Mouse (Mus musculus): ENCODE measurements around the gene Cldn4. TPM values are rescaled to one million over a fixed set of nuclear protein-coding genes. Genes with fewer than 3 reads are reported as not detected.
"Not testable (repeated sequence)": the region's sequence is repeated elsewhere in the genome, so short reads cannot be mapped to it uniquely, and the experiment has no call there.

Gene Cldn4
- under 1 TPM; 0.21 to 0.57 TPM for total RNA-seq (2021)
- long read RNA-seq, experiment 1: 0 reads
- long read RNA-seq, experiment 2, partial matches to known transcripts: 0 of 4 reads
- long read RNA-seq, experiment 2, other reads (novel, unspliced or antisense): 0 of 4 reads

DNA sequence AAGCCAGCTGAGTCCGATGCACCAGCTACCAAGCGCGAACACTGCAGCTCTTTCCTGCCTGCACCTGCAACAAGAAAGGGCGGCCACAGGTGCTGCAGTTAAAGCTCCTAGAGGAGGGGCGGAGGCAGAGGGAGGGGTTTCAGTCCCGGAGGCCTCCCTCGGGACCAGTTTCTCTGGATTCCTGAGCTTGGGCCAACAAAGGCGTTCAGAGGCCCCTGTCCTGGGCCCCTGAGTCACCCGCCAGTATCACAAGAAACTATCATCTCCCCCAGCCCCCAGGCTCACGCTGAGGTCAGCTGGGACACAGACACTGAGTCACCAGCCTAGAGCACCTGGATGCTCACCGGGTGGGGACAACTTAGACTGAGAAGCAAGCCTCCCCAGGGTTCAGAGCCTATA lies at the start of gene Cldn4:
TSS of gene Cldn4 (minus strand) at position 78 of the 399 bp plus-strand sequence.
- DNase-seq: no peak

DNA sequence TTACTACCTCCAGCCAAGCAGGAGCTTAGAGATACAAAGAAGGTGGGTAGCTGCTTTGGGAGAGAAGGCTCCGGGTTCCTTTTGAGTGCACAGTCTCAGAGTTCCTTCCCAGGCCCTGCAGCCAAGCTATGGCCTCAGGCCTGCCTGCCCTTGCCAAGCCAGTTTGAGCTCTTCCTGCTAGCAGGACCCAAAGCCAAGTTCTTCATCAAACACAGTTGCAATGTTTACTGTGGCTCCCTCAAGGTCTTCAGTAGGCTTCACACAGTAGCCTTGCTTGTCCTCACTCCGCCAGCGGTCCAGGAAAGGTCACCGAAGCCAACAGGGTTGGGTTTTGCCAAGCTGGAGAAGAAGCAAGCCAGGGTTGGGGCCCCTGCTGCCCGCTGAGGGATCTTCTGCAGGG lies 45.8 kb upstream of the Cldn4 start:
- DNase-seq: peak; percentile 58

DNA sequence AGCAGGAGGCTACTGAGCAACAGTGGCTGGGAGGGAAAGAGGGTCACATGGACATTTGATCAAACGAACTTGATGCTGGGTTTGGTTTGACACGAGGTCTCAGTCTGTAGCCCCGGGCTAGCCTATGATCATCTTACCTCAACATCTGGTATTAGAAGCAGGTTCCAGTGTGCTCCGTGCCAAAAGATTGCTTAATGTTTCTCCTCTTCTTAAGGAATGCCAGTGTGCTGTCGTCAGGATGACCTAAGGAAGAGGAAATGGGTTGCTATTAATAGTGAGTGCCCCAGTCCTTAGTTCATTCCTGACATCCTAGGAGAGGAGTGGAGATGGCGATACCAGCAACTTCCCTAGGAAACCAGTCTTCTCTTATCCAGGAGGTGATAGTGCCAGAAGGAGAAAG lies 43.0 kb upstream of the Cldn4 start:
- DNase-seq: no peak

GRCm38 (mm10) chr5:134989166-134989565 lies 42.4 kb upstream of the Cldn4 start:
- DNase-seq: no peak

GRCm38 (mm10) chr5:134986298-134987268 lies 39.8 kb upstream of the Cldn4 start:
- DNase-seq: no peak

- peak; percentile 64 for DNase-seq
Observed at GRCm38 (mm10) chr5:134985633-134986297, 39.0 kb upstream of the Cldn4 start, which contains the start of gene Cldn3. Cldn3 (plus strand) TSS chr5:134986214.

- DNase-seq: no peak
Observed at GRCm38 (mm10) chr5:134983771-134984170, 37.0 kb upstream of the Cldn4 start.

- no peak for DNase-seq
Observed at GRCm38 (mm10) chr5:134983111-134983510, 36.4 kb upstream of the Cldn4 start.

DNA sequence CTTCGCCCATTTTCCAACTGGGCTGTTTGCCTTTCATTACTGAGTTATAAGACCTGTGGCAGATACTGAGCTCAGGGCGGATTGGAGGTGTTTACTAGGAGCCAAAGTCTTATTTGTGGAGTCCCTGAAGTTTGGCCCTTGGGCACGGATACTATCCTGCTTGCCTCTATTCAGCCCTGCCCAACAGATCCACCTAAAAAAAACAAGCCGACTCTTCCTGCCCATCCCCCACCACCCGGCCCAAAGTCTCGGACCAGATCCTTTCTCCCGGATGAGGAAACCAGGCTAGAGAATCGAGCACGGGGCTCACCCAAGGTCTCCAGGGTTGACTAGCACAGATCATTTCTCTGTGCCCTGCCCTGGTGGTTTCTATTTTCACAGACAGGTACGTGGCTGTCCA lies 34.4 kb upstream of the Cldn4 start:
- DNase-seq: peak; percentile 27

DNA sequence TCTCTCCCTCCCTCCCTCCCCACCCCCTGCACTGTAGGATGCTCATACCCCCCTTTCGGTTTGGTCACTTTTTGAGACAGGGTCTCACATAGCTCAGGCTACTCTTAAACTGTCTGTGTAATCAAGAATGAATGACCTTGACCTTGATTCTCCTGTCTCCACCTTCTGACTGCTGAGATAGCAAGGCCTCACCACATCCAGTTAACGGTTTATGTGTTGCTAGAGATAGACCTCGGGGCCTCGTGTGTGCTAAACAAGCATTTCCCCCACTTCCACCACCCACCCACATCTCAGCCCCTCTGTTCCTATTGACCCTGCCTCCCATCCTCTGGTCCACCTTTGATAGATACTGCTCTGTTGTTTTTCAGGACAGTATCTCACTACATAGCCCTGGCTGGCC lies 31.1 kb upstream of the Cldn4 start:
- no peak for DNase-seq

- DNase-seq: no peak
Observed at GRCm38 (mm10) chr5:134976577-134977250, 30.0 kb upstream of the Cldn4 start.

DNA sequence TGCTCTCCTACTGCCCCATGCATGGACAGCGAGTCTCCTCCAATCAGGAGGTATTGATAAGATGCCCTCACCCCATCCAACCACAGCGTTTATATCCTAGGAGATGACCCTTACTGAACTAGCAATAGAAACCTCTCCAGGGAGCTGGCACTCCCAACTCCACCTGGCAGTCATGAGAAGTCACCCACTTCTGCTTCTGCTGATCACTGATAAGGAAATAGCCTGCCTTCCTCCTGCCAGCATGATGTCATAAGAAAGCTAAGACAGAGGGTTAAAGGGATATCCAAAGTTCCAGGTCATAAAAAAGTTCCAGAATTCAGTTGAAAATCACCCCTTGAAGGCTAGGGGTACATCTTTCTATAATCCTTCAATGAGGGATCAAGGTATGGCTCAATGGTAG lies 29.4 kb upstream of the Cldn4 start:
- no peak for DNase-seq

- no peak for DNase-seq
Observed at GRCm38 (mm10) chr5:134974921-134975320, 28.2 kb upstream of the Cldn4 start.

GRCm38 (mm10) chr5:134974294-134974693 lies 27.6 kb upstream of the Cldn4 start:
- DNase-seq: no peak

GRCm38 (mm10) chr5:134973526-134973925 lies 26.8 kb upstream of the Cldn4 start:
- no peak for DNase-seq

DNA sequence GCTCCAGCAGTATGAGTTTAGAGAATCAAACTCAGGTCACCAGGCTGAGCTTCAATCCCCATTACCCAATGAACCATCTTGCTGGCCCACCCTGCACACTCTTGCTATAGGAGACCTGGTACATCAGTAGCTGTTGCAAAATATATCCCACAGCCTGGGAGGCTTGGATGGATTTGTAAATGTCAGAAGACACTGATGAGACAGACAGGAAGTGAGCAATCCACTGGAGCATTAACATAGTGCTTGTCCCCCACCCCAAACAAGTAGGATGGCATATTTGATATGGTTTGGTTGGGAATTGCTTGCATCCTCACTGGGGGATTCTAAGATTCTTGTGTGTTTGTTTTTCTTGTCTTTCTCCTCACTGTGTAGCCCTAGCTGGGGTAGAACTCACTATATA lies 26.3 kb upstream of the Cldn4 start:
- no peak for DNase-seq

DNA sequence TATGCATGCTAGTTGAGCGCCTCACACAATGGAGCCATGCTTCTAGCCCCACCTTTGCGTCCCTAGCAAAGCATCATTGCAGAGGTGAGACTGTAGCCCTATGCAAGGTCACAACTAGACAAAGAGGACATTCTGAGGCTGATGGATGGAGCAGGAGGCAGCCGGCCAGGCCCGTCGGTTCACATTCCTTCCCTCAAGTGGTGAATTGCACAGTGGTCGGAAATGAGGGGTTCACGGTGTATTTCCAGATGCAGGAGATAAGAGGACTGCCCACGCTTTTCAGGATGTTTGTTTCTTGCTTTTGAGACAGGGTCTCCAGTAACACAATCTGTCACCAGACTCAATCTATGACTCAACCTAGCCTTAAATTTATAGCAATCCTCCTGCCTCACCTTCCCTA lies 23.9 kb upstream of the Cldn4 start:
- no peak for DNase-seq

DNA sequence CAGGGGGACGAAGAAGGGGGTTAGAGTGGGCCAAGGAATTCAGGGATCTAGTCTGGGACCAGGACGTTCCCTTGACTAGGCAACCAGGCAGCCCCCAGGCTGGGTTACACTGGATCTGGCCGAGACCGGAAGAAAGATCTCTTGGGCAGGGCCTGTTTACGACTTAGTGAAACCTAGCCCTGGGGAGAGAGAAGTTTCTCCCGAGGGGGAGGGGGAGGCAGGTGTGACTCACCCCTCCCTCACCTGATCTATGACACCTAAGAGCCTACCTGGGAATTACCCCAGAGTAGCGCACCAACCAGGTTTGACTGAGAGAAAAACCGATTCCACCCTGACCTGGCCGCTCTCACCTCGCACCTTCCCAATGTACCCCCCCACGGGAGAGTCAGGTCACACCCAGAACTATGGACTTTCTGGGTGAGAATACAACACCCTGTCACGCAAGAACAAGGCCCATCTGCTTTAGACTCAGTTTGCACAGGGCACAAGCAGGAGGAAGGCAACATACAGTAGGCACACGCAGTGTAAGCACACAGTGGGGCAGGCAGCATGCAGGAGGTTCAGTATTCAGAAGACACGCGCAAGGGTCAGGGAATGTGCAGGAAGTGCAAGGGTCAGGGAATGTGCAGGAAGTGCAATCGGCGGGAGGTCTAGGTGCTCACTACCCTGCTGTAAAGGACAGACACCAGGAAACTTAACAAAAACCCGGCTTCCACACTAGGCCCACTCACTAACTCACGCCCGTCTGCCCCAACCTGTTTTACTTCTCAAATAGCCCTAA lies 20.6 kb upstream of the Cldn4 start:
- DNase-seq: no peak

DNA sequence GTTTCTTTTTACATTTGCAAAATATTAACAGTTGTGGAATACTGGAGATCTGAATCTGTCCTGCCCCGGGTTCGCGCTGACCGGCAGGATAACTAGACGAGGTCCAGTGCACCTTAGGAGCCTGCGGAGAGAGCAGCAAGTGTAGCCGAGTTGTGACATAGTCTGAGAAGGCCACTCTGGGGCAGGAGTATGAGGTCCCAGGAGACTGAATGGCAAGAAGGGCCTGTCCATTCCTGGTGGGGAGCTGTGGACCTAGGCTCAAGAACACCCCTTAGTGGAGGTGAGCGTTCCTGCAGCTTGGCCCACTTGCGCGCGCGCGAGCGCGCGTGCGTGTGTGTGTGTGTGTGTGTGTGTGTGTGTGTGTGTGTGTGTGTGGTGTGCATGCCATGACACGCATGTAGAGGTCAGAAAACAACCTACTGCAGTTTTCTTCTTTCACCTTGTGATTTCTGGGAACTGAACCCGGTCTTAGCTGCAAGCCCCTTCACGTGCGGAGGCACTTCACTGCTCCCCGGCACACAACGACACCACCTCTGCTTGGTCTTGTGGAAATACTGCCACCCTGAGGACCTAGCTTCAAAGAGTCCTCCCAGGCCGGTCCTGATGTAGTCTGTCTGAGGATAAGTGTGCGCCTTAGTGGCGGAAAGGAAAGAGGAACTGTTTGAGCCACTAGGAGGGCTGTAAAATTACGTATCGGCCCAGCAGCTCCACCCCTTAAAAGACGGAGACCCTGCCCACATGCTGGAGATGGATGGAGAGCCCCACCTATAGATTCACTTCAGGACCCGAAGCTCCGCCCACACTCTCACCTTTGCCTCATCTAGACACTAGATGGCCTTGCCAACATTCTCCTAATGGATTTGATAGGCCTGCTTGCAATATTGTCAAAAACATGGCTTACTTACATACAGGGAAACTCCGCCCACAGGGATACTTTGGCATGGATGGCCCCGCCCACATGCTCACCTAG lies 19.4 kb upstream of the Cldn4 start:
- peak; percentile 64 for DNase-seq

DNA sequence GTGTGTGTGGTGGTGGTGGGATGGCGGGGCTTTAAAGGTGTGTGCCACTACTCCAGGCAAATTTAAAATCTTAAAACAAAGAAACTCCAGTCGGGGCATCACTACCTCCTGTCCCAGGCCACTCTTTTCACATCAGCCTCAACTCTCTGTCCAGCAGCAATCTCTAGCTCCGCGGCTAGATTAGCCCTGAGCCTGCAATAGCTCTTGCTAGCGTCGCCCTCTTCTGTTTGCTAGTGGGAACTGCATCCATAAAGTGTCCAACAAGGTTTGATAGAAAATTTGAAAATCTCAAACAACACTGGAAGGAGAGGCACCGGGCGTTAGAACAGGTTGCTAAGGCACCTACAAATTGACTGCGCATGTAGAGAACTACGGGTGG lies 18.7 kb upstream of the Cldn4 start:
- DNase-seq: peak; percentile 83

DNA sequence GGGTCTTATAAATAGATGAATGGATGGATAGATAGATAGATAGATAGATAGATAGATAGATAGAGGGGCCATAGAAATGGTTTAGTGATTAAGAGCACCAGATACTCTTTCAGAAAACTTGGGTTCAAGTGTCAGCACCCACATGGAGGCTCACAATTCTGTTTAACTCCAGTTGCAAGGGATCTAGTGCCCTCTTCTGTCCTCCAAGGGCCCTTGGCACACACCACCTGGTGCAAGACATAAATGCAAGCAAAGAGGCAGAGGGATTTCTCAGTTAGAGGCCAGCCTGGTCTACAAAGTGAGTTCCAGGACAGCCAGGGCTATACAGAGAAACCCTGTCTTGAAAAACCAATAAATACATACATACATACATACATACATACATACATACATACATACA lies 17.9 kb upstream of the Cldn4 start:
- DNase-seq: not testable (repeated sequence)
